Mouse (Mus musculus) testis, adult 2 months (tissue): ENCODE measurements around the gene Gpr33. TPM values are rescaled to one million over a fixed set of nuclear protein-coding genes. Genes with fewer than 3 reads are reported as not detected.

Experiments used
- H3K27ac ChIP-seq: fragments of 200-500 bp; 2 replicates; pipeline ENCODE4 v1.5.1; 2012; ENCODE audit warnings: low read depth, low read length; ENCODE audit not compliant: control insufficient read depth, insufficient read depth
- H3K27me3 ChIP-seq: fragments of 200-500 bp; 2 replicates; pipeline ENCODE4 v1.6.1; 2012; ENCODE audit warnings: mild to moderate bottlenecking, low read length, moderate library complexity; ENCODE audit not compliant: control insufficient read depth, insufficient read depth
- H3K36me3 ChIP-seq: fragments of 200-500 bp; 2 replicates; pipeline ENCODE4 v1.6.1; 2012; ENCODE audit warnings: mild to moderate bottlenecking, low read length; ENCODE audit not compliant: control insufficient read depth, insufficient read depth
- H3K4me1 ChIP-seq: fragments of 200-500 bp; 2 replicates; pipeline ENCODE4 v1.6.1; 2012; ENCODE audit warnings: low read length; ENCODE audit not compliant: control insufficient read depth, insufficient read depth
- H3K4me3 ChIP-seq: fragments of 200-500 bp; 2 replicates; pipeline ENCODE4 v1.5.1; 2012; ENCODE audit warnings: low read depth, mild to moderate bottlenecking, low read length, moderate library complexity, mixed read lengths; ENCODE audit not compliant: control insufficient read depth
- CTCF ChIP-seq: fragments of 200-500 bp; IDR thresholded peaks from 2 replicates; pipeline ENCODE4 v1.5.1; 2012; ENCODE audit warnings: low read depth, mild to moderate bottlenecking, inconsistent platforms, low read length, moderate library complexity; ENCODE audit not compliant: control insufficient read depth, insufficient read depth, insufficient replicate concordance
- POLR2A ChIP-seq: fragments of 200-500 bp; IDR thresholded peaks from 2 replicates; pipeline ENCODE4 v1.6.1; 2012; ENCODE audit warnings: low read depth, mild to moderate bottlenecking, inconsistent platforms, low read length, moderate library complexity; ENCODE audit not compliant: control insufficient read depth
- polyA plus RNA-seq: library from polyadenylated mRNA; depleted of rRNA; stranded (reverse); fragments of >200 nt; gene quantifications from 2 replicates; pipeline ENCODE4 v1.2.3, GENCODE M21; 2012; rRNA removed

The Gpr33 gene
- polyA plus RNA-seq, result 0.14 and 0.19 TPM in 2 replicates

DNA sequence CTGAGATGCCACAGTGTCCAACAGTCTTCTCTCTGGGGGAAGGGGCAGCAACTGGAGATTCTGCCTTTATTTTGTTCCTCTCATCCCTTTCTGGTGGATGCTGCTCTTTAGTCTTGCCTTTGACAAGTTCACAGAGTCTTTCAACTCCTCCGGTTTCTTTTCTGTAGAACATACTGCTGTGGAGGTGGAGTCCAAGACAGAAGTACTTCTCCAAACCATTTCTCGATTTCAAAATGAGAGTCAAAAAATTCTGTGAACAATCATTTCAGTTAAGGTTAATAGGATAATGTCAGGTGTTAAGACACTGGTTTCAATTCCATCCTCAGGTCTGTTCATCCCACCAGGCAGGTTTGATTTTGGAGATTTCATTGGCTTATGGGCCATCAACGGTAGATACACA is at the start of gene Gpr33:
Gene Gpr33 (minus strand): TSS at position 101 of the 400 bp plus-strand sequence.
- no peaks in the 10 kb centered on the region for H3K4me1 ChIP-seq
- H3K4me3 ChIP-seq, result no peak within 1 kb of the TSS
- no peaks in the 10 kb centered on the region for H3K27me3 ChIP-seq
- H3K27ac ChIP-seq, result no peak within 1 kb of the TSS
- no peaks in the 10 kb centered on the region for H3K36me3 ChIP-seq
- no peak for TF ChIP-seq POLR2A
- no peak for TF ChIP-seq CTCF

DNA sequence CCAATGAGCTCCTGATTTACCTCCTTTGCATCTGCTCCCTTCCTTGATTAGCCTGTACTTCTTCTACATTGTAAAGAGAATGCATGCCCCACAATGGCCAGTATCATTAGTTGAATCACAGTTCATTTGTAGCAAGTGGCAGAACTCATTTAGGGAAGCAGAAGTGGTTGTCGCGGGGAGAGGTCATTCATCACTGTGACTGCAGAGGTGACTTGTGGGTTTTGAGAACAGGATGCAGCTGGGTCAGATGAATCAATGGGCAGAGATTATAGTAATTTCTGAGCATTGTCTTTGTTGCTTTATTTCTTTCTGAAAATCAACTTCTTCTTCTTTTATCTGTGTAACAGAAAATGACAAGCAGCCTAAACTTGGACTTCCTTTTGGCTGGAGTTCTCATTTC is 21.5 kb upstream of the Gpr33 start:
- H3K4me1 ChIP-seq, result no peaks in the 10 kb centered on the region
- no peak overlapping the region for H3K27ac ChIP-seq
- H3K4me3 ChIP-seq, result no peak overlapping the region
- TF ChIP-seq POLR2A (no peak), CTCF (no peak)
- no peaks in the 10 kb centered on the region for H3K27me3 ChIP-seq
- H3K36me3 ChIP-seq, result no peaks in the 10 kb centered on the region

DNA sequence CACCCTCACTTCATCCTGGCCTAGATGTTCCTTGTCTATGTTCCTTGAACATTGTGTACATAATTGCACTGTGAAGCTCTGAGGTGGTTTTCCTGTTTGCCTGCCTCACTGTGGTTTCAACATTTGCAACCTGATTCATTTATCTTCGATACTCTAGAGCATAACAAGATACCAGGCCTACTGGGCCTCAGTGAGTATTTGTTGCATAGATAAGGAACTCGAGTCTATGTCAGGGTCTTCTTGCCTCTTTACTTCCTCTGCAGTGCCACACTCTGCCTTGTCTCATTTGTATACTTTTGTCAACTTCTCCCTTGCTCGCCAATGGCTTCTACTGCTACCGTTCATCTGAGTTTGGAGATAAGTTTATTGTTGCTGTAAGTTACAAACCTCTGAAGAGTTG is 18.5 kb upstream of the Gpr33 start:
- TF ChIP-seq POLR2A (no peak), CTCF (no peak)
- H3K27me3 ChIP-seq, result no peaks in the 10 kb centered on the region
- no peaks in the 10 kb centered on the region for H3K36me3 ChIP-seq
- H3K4me3 ChIP-seq, result no peak overlapping the region
- H3K4me1 ChIP-seq, result no peaks in the 10 kb centered on the region
- H3K27ac ChIP-seq, result no peak overlapping the region

DNA sequence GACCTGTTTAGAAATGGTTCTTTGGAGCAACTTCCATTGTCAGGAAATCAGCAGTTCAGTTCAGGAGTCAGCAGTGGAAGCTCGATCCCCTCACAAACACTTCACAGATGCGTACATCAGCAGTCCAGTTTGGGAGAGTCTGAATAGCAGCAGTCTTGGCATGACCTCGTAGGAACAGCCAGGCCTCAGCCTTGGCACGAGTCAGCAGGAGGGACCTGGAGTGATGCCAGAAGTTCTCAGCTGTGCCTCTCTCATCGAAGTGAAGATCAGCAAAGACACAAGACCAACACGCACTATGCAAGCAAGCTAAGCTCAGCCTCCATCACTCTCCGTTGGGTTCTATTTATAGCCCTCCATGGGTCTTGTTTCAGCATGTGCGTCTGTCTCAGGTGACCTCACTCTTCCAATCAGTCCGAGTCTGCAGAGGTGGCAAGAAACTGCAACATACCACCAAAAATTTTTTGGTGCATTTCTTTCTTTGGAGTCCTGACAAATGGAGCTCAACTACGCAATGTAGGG is 15.0 kb upstream of the Gpr33 start:
- Histone ChIP-seq H3K36me3 (no peaks in the 10 kb centered on the region), H3K4me3 (no peak overlapping the region), H3K4me1 (no peaks in the 10 kb centered on the region), H3K27ac (no peak overlapping the region), H3K27me3 (no peaks in the 10 kb centered on the region)
- TF ChIP-seq POLR2A (no peak), CTCF (no peak)

DNA sequence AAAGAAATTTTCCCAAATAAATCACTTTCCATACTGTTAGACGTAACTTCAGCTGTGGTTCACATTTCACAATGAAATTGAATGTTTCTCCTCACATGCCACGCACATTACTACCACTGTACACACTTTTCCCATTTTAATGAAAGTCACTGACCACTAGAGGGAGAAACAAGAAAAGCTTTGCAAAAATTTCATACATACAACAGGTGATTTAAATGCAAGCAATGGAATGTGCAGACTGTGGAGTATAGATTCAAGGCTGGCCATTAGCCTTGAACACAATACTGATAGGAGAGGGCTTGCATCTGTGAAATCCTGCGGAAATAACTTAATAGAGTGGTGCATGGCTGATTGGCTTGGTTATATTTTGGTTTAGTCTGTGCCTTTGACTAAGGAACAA is 10.5 kb upstream of the Gpr33 start:
- H3K36me3 ChIP-seq, result no peaks in the 10 kb centered on the region
- no peaks in the 10 kb centered on the region for H3K4me1 ChIP-seq
- no peak overlapping the region for H3K4me3 ChIP-seq
- H3K27me3 ChIP-seq, result no peaks in the 10 kb centered on the region
- no peak overlapping the region for H3K27ac ChIP-seq
- no peak for TF ChIP-seq POLR2A
- no peak; the same call in 1 of the 2 replicates for TF ChIP-seq CTCF

DNA sequence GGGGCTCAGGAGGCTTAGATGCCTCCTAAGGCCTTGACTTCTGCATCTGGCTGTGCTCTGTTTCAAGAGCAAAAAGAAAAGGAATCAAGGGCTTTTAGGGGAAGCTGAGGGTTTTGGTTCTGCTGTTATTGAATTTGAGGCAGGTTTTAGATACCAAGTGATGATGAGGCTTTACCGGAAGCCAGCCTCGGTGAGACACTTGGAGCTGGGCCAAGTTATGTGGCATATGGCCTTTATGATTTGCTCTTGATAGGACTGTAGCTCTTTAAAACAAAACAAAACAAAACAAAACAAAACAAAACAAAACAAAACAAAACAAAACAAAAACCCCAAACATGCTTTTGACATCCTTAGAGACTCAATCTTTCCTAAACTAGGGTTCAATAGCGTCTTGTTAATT is 7.1 kb upstream of the Gpr33 start:
- H3K27ac ChIP-seq, result no peak overlapping the region
- TF ChIP-seq POLR2A (no peak), CTCF (no peak)
- H3K4me3 ChIP-seq, result no peak overlapping the region
- no peaks in the 10 kb centered on the region for H3K27me3 ChIP-seq
- no peaks in the 10 kb centered on the region for H3K36me3 ChIP-seq
- H3K4me1 ChIP-seq, result no peaks in the 10 kb centered on the region

DNA sequence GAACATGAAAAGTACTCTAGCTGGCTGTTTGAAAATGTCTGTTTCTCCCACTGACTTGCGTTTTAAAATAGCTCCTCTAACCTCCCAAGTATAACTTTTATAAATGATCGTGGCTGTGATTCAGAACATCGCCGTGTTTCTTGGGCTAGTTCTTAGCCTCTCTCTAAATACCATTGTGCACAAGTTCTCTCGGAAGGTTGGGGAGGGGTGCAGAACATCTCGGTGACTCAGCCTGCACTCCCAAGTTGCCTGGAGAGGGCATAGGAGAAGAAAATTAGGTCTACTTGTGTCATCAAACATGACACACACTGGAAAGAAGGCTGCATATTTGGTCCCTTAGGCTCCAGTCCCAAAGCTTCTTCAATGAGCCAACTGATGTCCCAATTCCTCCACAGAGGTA is 4.4 kb upstream of the Gpr33 start:
- no peak for TF ChIP-seq CTCF
- TF ChIP-seq POLR2A, result no peak
- Histone ChIP-seq H3K36me3 (no peaks in the 10 kb centered on the region), H3K27me3 (no peaks in the 10 kb centered on the region), H3K4me1 (no peaks in the 10 kb centered on the region), H3K4me3 (no peak overlapping the region), H3K27ac (no peak overlapping the region)

GRCm38 (mm10) chr12:52014494-52015029 is 13.3 kb downstream of the Gpr33 start:
- Histone ChIP-seq H3K27me3 (no peaks in the 10 kb centered on the region), H3K4me1 (peaks cover 2% of the 10 kb centered on the region; the same call in 1 of the 2 replicates), H3K27ac (no peak overlapping the region), H3K4me3 (no peak overlapping the region), H3K36me3 (no peaks in the 10 kb centered on the region)
- TF ChIP-seq POLR2A (no peak), CTCF (no peak)
